Mouse (Mus musculus) urinary bladder, adult 2 months (tissue): ENCODE data around the gene Prc1. TPM values are rescaled to one million over a fixed set of nuclear protein-coding genes. Genes with fewer than 3 reads are reported as not detected.
"Not testable (repeated sequence)": the region's sequence is repeated elsewhere in the genome, so short reads cannot be mapped to it uniquely, and the experiment has no call there.

Source experiments
- DNase-seq: peaks from one replicate; pipeline ENCODE4 v3.0.0; 2022; ENCODE audit warnings: low spot score
- polyA plus RNA-seq: library from polyadenylated mRNA; depleted of rRNA; stranded (reverse); fragments of >200 nt; gene quantifications from 2 replicates; pipeline ENCODE4 v1.2.3, GENCODE M21; 2012

Prc1 gene
- polyA plus RNA-seq, 1 experiment, result 5.7 TPM

DNA sequence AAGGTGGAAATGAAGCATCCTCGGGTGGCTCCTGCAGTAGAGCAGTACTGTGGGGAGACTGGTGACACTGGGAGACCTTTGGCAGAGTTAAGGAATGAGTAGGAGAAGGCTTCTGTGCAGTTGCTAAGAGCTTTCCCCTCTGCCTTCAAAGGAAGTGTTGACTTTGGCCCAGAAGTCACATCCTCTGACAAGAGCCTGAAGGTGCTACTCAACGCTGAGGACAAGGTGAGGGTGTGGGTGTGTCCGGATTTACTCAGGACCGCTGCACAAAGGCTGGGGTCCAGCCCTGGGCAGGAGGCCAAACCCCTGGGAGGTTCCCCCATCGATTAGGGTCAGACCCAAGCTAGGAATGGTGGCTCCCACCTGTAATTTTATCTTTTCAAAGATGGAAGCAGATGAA is 9.9 kb upstream of the Prc1 start:
- DNase-seq, result no peak

DNA sequence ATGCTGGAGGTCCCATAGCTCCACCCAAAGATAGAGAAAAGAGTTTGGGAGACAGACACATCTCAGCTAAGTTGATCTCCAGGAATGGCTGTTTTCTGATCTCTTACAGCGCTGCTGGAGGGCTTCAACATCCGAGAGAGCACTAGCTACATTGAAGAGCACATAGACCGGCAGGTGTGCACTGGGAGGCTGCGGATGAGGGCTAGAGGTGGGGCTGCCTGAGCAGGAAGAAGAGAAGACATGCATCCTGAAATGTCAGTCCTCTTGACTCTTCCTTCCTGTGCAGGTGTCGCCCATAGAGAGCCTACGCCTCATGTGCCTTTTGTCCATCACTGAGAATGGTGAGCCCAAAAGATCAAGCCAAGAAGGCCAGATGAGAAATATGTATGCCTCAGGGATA is 8.5 kb upstream of the Prc1 start:
- DNase-seq, result no peak

DNA sequence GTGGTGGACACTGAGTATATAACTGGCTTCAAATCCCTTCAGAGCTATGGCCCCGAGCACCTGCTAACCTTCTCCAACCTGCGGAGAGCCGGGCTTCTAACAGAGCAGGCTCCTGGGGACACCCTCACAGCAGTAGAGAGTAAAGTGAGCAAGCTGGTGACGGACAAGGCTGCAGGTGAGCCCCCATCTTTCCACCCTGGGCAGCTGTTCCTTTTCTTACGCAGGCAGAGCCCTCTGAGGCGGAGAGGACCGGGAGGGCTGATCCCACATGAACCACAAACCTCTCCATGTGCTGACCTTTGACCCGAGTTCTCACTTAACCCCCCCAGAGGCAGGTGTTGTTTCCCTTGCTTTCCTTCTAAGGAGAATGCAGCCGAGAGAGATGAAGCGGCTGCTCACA is 6.5 kb upstream of the Prc1 start:
- DNase-seq, result no peak

DNA sequence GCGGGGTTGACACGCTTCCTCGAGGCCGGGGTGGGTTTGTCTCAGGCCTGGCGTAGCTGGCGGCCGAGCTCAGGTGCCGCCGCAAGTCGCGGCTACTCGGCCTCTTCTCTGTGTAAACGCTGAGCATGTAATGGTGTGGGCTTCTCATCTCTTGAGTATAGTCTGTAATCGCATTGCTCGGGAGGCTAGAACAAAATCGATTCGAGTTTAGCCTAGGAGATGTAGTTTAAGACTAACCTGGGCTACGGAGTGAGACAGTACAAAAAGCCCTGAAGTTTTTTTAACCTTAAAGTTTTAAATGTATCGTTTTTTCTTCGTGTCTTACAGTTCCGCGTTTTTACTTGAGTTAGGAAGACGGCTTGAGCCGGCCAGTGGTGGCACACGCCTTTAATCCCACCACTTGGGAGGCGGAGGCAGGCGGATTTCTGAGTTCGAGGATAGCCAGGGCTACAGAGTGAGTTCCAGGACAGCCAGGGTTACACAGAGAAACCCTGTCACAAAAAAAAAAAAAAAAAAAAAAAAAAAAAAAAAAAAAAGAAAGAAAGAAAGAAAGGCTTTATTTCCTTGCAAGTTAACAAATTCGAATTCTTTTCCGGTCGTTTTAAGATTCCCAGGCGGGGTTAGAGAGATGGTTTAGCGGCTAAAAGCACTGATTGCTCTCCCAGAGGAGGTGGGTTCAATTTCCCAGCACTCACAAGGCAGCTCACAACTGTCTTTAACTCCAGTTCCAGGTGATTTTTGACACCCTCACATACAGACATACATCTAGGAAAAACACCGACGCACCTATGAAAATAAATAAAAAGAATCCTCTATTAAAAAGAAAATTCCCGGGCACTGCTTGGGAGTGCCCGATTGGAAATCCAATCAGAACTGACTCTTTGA is 756 bp downstream of the Prc1 start:
- no peak for DNase-seq

DNA sequence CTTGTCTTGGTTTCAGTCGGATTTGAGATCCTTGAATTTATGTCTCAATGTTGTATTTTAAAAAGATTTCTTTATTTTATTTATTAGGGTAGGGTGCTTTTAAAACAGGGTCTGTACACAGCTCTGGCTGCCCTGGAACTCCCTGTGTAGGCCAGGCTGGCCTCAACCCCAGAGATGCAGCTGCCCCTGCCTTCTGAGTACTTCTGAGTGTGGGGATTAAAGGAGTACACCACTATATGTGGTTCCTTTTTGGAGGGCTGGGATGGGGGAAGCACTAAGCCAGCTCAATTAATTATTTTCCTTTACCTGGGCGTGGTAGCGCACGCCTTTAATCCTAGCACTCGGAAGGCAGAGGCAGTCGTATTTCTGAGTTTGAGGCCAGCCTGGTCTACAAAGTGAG is 2.2 kb downstream of the Prc1 start:
- no peak for DNase-seq

DNA sequence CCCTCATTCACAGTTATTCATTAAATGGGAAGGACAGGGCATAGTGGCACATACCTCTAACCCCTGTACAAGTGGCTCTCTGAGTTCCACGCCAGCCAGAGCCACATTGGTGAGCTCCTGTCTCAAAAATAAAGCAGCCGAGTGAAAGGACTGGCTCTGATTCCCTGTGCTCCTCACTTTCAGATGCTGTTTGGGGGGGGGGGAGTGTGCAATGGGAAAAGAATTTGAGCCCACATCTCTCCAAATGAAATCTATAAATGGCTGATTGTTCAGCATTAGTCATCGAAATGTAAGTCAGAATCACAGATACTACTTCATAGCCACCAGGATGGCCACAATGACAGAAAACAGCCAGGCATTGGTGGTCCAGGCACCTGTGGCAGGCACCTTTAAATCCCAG is 2.8 kb downstream of the Prc1 start:
- no peak for DNase-seq

DNA sequence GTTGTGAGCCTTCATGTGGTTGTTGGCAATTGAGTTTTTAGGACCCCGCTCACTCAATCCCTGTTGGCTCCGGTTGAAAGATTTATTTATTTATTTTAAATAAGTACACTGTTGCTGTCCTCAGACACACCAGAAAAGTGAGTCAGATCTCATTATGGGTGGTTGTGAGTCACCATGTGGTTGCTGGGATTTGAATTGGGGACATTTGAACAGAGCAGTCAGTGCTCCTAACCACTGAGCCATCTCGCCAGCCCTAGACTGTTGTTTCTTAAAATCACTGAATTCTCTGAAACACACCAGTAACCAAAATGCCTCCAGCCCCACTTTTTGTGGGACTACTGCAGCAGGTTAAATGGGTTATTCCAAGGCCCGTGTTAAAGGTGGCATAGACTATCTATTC is 4.5 kb downstream of the Prc1 start:
- no peak for DNase-seq

DNA sequence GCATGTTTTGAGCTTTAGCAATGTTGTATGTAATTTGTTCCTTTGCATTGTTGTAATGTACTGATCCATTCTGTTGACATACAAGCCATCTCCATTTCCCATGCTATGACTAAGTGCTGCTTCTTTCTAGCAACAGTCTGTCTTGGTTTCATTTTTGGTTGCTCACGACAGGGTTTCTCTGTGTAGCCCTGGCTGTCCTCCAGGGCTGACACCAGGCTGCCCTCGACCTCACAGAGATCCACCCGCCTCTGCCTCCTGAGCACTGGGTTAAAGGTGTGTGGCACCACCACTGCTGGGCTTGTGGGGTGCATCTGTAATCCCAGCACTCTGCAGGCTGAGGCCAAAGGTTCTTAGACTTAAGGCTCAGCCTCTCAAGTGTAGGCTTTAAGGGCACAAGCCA is 5.3 kb downstream of the Prc1 start:
- DNase-seq, result no peak

DNA sequence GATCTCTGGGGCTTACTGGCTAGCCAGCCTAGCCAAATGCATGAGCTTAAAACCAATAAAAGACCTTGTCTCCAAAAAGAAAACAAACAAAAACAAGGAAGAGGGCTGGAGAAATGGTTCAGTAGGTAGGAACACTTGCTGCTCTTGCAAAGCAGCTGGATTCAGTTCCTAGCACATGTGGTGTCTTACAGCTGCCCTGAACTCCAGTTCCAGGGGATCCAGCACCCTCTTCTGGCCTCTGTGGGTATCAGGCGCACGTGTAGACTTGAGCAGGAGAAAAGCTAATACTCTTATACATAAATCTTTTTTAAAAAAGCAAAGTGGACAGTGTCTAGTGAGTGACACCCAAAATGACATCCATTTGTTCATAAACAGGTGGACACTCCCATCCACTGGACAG is 7.3 kb downstream of the Prc1 start:
- no peak for DNase-seq

DNA sequence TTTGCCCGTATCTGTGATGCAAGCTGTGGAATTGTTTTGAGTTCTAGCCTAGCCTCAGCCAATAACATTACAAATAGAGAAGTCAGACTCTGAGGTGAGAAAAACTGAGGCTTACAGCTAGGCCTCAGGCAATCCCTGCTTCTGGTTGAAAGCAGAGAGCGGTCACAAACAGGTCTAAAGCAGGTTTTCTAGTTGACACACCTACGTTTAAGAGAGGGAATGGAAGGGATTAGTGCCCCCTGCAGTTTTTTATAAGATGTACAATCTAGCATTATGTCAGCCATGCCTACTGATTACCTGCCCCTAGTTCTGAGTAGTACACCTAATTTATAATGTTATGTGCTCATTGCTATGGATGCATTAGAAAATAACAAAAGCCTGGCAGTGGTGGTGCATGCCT is 13.5 kb downstream of the Prc1 start:
- no peak for DNase-seq

DNA sequence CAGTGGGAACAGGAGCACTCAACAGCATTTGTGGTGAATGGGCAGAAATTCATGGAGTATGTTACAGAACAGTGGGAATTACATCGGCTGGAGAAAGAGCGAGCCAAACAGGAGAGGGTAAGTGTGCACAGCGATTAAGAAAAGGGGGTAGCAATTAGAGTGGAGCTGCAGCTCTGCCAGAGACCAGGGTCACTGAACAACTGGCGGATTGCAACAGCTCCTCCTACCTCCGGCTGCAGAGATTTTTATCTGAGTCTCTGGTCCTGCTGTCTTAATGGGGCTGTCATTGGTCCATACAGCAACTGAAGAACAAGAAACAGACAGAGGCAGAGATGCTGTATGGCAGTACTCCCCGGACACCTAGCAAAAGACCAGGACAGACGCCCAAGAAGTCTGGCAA is 16.5 kb downstream of the Prc1 start:
- DNase-seq, result no peak

DNA sequence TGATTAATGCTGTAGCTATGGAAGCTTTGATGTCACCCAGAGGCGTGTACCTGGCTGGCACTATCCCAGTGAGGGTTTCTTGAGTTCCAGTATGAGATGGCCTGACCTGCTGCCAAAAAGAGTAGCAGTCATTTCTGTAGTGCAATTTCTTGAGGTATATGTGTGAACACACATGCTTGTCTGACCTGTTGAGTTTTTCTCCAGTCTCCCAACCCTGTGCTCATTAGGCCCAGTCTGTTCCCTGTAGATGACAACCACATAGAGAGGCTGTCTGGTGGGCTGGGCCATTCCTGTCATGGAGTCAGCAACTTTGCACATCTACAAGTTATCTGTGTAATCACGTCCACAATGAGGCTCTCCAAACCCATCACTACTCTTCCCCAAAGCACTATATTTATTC is 21.5 kb downstream of the Prc1 start:
- no peak for DNase-seq

DNA sequence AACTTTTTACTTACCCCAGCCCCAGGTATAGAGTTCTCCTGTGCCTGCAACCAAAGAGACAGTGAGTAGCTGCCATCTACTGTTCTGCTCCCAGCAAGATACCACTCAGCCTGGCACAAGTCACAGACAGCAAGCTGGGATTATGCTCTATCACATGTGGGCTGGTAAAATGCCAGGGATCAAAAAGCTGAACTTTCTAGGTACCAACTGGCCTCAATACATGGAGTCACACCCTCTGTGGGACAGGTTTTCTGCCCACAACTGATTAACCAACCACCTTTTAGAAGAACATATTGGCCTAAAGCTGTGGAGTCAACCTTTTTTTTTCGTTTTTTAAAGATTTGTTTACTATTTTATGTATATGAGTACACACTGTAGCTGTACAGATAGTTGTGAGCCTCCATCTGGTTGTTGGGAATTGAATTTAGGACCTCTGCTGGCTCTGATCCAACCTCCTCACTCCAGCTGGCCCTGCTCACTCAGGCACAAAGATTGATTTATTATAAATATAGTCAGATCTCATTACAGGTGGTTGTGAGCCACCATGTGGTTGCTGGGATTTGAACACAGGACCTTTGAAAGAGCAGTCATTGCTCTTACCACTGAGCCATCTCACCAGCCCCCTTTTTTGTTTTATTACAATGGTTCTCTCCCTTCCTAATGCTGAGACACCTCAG is 23.3 kb downstream of the Prc1 start:
- no peak for DNase-seq

DNA sequence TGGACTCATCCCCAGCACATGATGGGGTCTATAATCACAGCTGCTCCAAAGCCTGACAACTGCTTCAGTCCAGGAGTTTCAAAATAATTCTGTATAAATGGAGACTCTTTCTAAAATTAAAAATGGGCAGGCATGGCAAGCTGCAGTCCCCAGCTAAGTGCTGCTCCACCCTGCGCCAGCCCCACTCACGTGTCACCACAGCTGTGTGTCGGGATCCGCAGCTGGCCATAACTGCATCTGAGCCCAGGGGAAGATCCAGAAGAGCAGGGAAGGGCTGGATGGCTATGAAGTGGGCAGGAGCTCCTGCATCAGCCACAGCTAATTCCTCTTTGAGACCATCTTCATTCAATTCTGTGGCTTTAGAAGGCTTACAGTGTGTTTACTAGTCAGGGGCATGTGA is 24.4 kb downstream of the Prc1 start:
- DNase-seq, result no peak

DNA sequence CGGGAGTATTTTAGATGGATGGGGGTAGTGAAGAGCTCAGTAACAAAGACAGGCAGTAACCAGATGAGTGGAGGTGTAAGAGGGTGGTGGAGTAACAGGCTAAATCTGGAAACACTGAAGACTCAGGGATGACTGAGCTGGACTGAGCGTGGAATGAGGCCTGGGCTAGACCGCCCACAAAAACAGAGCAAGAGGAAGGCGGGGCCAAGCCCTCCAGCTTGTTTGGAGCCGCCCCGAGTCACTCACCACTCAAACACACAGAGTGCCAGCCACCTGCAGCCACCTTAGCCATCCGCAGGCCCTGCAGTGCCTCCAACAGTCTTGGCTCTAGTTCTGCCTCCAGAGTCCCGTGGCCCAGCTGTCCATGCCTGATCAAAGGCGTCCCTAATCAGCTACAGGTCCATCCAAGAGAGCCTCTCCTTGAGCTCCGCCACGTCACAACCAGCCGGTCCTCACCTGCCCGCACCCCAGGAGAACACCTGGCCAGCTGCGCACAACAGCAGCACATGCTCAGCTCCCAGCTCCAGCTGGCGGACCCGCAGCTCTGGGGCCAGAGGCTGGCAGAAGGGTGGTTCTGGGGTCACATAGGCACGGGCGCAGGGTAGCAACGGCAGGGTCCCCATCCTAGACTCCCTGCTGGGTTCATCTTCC is 25.7 kb downstream of the Prc1 start:
- DNase-seq, result no peak

DNA sequence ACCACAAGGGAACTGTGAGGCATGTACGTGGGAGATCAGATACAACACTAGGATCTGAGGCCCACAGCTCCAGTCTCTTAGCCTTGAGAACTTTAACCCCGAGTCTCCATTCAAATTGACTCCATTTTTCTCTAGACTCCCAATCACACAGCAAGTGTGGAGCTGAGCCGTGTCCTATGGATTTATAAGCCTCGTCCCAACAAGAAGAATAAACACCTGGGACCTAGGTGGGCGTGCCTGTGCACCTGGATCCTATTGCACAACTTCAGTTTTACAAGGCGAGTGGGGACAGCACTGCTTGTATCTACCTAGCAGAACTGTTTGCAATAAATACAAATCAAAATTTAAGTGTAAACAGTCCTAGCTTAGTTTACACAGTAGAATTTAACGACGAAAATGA is 29.1 kb downstream of the Prc1 start:
- no peak for DNase-seq

DNA sequence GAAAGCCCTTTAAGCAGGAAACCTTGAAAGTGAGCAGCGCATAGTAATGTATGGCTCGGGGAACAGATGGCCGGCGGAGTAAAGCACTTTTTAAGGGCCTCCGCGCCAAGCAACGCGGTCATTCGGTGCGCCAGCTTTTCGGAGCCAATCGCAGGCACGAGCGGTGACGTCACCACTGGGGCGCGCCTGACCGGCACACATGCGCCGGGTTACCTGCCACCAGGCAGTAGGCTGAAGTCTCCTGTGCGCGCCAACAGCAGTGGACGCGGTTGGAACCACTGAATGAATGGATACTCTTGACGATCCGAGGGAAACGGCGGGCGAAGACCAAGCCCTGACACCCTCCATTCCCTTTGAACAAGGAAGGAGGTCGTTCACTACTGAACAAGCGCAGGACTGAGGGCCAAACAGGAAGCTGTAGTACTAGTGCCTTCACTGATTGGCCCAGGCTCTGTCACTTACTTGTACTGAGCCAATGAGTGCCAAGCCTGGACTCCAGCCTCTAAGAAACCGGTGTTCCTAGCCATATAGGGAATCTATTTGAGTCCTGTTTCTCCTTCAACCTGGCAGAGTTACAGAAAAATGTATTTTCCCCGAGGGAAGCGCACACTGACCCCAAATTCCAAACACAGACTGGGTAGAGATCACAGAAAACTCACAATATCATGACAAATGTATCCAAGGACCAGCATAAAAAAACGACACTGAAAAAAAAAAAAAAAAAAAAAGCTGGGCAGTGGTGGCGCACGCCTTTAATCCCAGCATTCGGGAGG is 30.0 kb downstream of the Prc1 start, which contains the start of gene Rccd1:
Gene Rccd1, minus strand, starts transcription at position 412 of the 773 bp plus-strand sequence.
- DNase-seq, result peak; percentile 90

DNA sequence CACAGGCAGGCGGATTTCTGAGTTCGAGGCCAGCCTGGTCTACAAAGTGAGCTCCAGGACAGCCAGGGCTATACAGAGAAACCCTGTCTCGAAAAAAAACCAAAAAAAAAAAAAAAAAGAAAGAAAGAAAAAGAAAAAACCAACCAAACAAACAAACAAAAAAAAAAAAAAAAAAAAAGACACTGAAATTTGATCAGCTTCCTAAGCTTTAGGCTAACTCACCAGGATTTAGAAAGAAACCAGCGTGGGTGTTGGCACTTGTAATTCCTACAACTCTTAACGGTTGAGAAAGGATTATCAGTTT is 30.5 kb downstream of the Prc1 start:
- DNase-seq, result not testable (repeated sequence)

DNA sequence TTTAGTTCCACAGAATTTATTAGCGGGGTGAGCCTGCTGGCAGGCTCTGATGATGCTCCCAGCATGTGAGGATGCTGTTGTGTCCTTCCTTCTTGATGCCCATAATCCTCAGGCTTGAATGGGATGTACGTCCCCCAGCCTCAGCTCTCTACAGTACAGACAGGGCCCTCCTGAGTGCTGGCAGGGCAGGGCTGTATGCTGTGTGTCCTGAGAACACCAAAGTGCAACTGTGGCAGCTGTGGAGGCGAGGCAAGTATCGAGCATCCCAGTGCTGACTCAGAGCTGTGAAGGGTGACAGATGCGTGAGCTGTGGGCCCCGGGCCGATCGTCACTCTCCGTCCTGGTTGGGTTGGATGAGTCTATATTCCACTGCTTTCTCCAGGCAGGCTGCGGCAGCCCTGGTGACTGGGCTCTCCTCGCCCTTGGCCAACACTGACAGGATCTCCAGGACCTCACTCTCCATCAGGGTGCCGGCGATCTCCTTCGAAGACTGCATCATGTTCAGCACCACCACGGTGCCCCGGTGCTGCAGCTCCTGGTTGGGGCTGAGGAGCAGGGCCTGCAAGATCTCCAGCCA is 31.1 kb downstream of the Prc1 start:
- DNase-seq, result no peak

DNA sequence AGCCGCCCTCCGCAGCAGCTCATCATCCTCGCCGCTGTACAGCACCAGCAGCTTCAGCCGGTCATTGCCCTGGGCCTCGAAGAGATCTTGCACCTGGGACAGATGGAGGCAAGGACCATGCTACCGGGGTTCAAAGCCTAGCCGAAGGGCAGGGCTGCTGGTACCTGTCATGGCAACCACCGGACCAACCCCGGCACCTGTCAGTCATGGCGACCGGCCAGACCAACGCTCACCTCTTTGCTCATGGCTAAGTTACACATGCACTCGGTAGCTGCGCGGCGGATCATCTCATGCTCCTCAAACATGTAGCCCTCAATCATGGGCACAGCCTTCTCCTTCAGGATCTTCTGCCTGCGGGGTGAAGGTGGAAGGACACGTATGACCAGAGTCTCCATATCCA is 31.8 kb downstream of the Prc1 start:
- DNase-seq, result no peak

DNA sequence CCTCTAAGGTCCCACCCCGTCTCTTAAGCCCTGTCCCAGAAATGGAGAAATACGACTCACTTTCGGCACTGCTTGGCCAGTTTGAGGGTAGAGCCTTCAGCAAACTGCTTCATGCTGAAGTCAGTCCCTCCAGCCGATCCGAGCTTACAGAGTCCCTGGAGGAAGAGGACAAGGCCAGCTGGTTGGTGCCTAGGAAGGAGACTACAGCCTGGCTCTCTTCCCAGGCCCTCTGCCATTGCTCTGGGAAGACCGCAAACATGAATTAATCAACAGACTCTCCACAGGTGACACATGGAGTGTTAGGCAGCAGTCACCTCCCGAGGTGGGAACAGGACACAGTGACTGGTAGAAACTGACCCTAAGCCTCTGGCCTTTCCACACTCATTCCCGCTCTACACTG is 36.0 kb downstream of the Prc1 start:
- no peak for DNase-seq

DNA sequence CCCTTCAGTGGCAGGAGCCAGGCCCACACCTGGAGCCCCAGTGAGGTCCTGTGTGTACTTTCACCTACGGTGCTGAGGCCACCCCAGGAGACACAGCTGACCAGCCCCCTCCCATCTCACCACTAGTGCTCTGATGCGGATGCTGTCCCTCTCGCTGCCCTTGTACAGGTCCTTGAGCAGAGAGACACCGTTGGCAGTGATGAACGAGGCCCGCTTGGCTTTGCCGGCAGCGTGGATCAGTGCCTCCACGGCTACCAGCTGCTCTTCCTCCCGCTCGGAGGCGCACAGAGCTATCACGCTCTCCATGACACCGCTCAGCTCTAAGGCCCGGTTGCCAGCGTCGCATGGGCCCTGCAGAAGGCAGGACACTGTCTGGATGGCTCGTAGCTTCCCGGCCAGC is 37.2 kb downstream of the Prc1 start:
- DNase-seq, result no peak
